Mouse (Mus musculus): ENCODE measurements around the gene Dmrt1. TPM values are rescaled to one million over a fixed set of nuclear protein-coding genes. Genes with fewer than 3 reads are reported as not detected.

Dmrt1 gene
- polyA plus RNA-seq, 1 experiment, result not detected

DNA sequence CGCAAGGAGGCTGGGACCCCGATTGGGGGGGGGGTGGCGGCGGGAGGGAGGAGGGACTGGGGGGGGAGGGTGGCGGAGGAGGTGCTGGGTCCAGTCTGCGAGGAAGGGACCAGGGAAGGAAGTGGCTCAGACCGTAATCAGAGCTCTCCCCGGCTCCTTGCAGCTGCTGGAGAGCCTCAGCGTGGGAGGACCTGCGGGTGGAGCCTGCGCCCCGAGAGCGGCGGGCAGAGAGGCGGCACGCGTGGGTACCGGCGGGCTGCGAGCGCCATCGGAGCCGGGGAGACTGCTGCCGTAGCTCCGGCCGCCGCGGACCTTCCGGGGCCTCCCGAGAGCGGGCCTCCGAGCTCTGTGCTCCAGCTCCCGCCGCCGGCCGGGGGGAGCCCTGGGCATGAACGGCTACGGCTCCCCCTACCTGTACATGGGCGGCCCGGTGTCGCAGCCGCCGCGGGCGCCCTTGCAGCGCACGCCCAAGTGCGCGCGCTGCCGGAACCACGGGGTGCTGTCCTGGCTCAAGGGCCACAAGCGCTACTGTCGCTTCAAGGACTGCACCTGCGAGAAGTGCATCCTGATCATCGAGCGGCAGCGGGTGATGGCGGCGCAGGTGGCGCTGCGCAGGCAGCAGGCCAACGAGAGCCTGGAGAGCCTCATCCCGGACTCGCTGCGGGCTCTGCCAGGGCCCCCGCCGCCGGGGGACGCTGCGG, 105.1 kb downstream of the Dmrt1 start:
- Histone ChIP-seq H3K4me1 (ENCODE audit: control insufficient read depth, insufficient read depth, insufficient read length, low read length) (peaks cover 12% of the 10 kb centered on the region), H3K27ac (ENCODE audit: insufficient read depth, low read depth, low read length) (no peak overlapping the region), H3K36me3 (ENCODE audit: control insufficient read depth, insufficient read depth, low read length) (no peaks in the 10 kb centered on the region), H3K27me3 (ENCODE audit: control insufficient read depth, insufficient read depth, low read length) (peaks cover 90% of the 10 kb centered on the region), H3K4me3 (ENCODE audit: low read depth, low read length) (peak overlapping the region; percentile 37)
- TF ChIP-seq POLR2A (IDR thresholded peaks at IDR 0.05; ENCODE audit: low read depth, low read length) (no peak), CTCF (IDR thresholded peaks at IDR 0.05; ENCODE audit: extremely low read depth, insufficient read length, insufficient replicate concordance, low read depth, low read length) (no peak)
- WGBS, result under 1% methylated on average over 68 of the region's 71 CpGs

GRCm38 (mm10) chr19:25611116-25611515, 105.7 kb downstream of the Dmrt1 start:
- H3K36me3 ChIP-seq (ENCODE audit: control insufficient read depth, insufficient read depth, low read length), result no peaks in the 10 kb centered on the region
- peaks cover 10% of the 10 kb centered on the region for H3K4me1 ChIP-seq (ENCODE audit: control insufficient read depth, insufficient read depth, insufficient read length, low read length)
- TF ChIP-seq CTCF (IDR thresholded peaks at IDR 0.05; ENCODE audit: extremely low read depth, insufficient read length, insufficient replicate concordance, low read depth, low read length) (no peak), POLR2A (IDR thresholded peaks at IDR 0.05; ENCODE audit: low read depth, low read length) (no peak)
- no peak overlapping the region for H3K27ac ChIP-seq (ENCODE audit: insufficient read depth, low read depth, low read length)
- 1% methylated on average over 42 of the region's 42 CpGs for WGBS
- H3K27me3 ChIP-seq (ENCODE audit: control insufficient read depth, insufficient read depth, low read length), result peaks cover 86% of the 10 kb centered on the region
- H3K4me3 ChIP-seq (ENCODE audit: low read depth, low read length), result peak overlapping the region; percentile 37

GRCm38 (mm10) chr19:25611876-25612805, 106.7 kb downstream of the Dmrt1 start:
- Histone ChIP-seq H3K27me3 (ENCODE audit: control insufficient read depth, insufficient read depth, low read length) (peaks cover 76% of the 10 kb centered on the region), H3K36me3 (ENCODE audit: control insufficient read depth, insufficient read depth, low read length) (no peaks in the 10 kb centered on the region), H3K4me3 (ENCODE audit: low read depth, low read length) (no peak overlapping the region), H3K27ac (ENCODE audit: insufficient read depth, low read depth, low read length) (no peak overlapping the region), H3K4me1 (ENCODE audit: control insufficient read depth, insufficient read depth, insufficient read length, low read length) (peaks cover 10% of the 10 kb centered on the region)
- 18% methylated on average over 16 of the region's 16 CpGs for WGBS
- TF ChIP-seq POLR2A (IDR thresholded peaks at IDR 0.05; ENCODE audit: low read depth, low read length), result no peak
- no peak for TF ChIP-seq CTCF (IDR thresholded peaks at IDR 0.05; ENCODE audit: extremely low read depth, insufficient read length, insufficient replicate concordance, low read depth, low read length)

DNA sequence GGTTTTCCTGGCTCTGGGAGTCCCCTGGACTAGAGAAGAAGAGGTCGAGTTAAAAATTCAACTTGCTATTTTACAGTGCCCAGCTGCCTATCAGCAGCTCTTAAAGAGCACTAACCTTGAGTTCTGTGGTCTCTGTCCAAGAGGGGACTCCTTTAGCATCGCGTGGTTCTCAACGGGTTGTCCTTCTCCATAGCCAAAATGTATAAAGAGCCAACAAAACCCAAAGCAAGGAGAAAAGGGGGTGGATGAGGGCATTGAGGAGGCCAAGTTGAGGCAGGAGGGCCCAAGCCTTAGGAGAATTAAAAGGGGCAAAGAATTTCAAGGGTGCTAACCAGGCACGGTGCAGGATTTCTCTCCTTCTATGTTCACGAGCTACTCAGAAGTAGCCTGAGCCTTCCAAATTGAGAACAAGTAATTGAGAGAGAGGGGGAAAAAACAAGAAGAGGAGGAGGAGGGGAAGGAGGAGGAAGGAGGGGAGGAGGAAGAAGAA, 107.4 kb downstream of the Dmrt1 start:
- Histone ChIP-seq H3K27ac (ENCODE audit: insufficient read depth, low read depth, low read length) (no peak overlapping the region), H3K27me3 (ENCODE audit: control insufficient read depth, insufficient read depth, low read length) (peaks cover 69% of the 10 kb centered on the region)
- 18% methylated on average over 6 of the region's 6 CpGs for WGBS

GRCm38 (mm10) chr19:25613476-25614300, 108.3 kb downstream of the Dmrt1 start:
- no peak overlapping the region for H3K4me3 ChIP-seq (ENCODE audit: low read depth, low read length)
- H3K27me3 ChIP-seq (ENCODE audit: control insufficient read depth, insufficient read depth, low read length), result peaks cover 60% of the 10 kb centered on the region
- no peaks in the 10 kb centered on the region for H3K36me3 ChIP-seq (ENCODE audit: control insufficient read depth, insufficient read depth, low read length)
- WGBS, result 19% methylated on average over 13 of the region's 13 CpGs
- H3K4me1 ChIP-seq (ENCODE audit: control insufficient read depth, insufficient read depth, insufficient read length, low read length), result peaks cover 10% of the 10 kb centered on the region
- no peak for TF ChIP-seq POLR2A (IDR thresholded peaks at IDR 0.05; ENCODE audit: low read depth, low read length)
- TF ChIP-seq CTCF (IDR thresholded peaks at IDR 0.05; ENCODE audit: extremely low read depth, insufficient read length, insufficient replicate concordance, low read depth, low read length), result no peak
- H3K27ac ChIP-seq (ENCODE audit: insufficient read depth, low read depth, low read length), result no peak overlapping the region

More for the DNA sequence above, 107.4 kb downstream of the Dmrt1 start:
- Histone ChIP-seq H3K4me1 (ENCODE audit: control insufficient read depth, insufficient read depth, insufficient read length, low read length) (peaks cover 10% of the 10 kb centered on the region), H3K4me3 (ENCODE audit: low read depth, low read length) (no peak overlapping the region), H3K36me3 (ENCODE audit: control insufficient read depth, insufficient read depth, low read length) (no peaks in the 10 kb centered on the region)
- TF ChIP-seq POLR2A (IDR thresholded peaks at IDR 0.05; ENCODE audit: low read depth, low read length) (no peak), CTCF (IDR thresholded peaks at IDR 0.05; ENCODE audit: extremely low read depth, insufficient read length, insufficient replicate concordance, low read depth, low read length) (no peak)

- Histone ChIP-seq H3K4me3 (ENCODE audit: low read depth, low read length) (no peak overlapping the region), H3K4me1 (ENCODE audit: control insufficient read depth, insufficient read depth, insufficient read length, low read length) (peaks cover 4% of the 10 kb centered on the region), H3K36me3 (ENCODE audit: control insufficient read depth, insufficient read depth, low read length) (no peaks in the 10 kb centered on the region), H3K27ac (ENCODE audit: insufficient read depth, low read depth, low read length) (no peak overlapping the region), H3K27me3 (ENCODE audit: control insufficient read depth, insufficient read depth, low read length) (peaks cover 41% of the 10 kb centered on the region)
- TF ChIP-seq POLR2A (IDR thresholded peaks at IDR 0.05; ENCODE audit: low read depth, low read length) (no peak), CTCF (IDR thresholded peaks at IDR 0.05; ENCODE audit: extremely low read depth, insufficient read length, insufficient replicate concordance, low read depth, low read length) (no peak)
- 4% methylated on average over 6 of the region's 6 CpGs for WGBS
Observed at GRCm38 (mm10) chr19:25615889-25616288, 110.5 kb downstream of the Dmrt1 start.
